Comparison of ENCODE assay signal across 12 mouse cellular contexts in genomic region chr12:20230893-20231235, GRCm38 (mm10).
DNase-seq lines count a peak whose midpoint lies in the region; ATAC-seq lines count a peak whose summit lies in the region.
"Had no signal": no experiment of that assay in that cellular context is flagged by ENCODE, and none has a peak within 500 bp of the region (broad histone marks: within the 10 kb centered on the region; RNA-seq: fewer than 3 reads in every experiment).

No protein-coding gene starts in this region.

- ATAC-seq in hindbrain, embryonic 16.5 days: no peak

- no peak overlapping the region for H3K9ac ChIP-seq in hindbrain, embryonic 16.5 days (ENCODE audit: low read depth, low read length)
- H3K9ac ChIP-seq: limb, embryonic 15.5 days had no signal

- WGBS in hindbrain, embryonic 10.5 days: 67% methylated on average over 8 of the region's 8 CpGs
- WGBS in hindbrain, embryonic 16.5 days: 70% methylated on average over 8 of the region's 8 CpGs

- peaks cover 43% of the 10 kb centered on the region for H3K27me3 ChIP-seq in hindbrain, embryonic 10.5 days (ENCODE audit: insufficient read depth, poor library complexity, severe bottlenecking)
- 0 out of 2 replicates have a peak, but pooled peaks cover 3% of the 10 kb centered on the region for H3K27me3 ChIP-seq in hindbrain, embryonic 16.5 days (replicated peaks; ENCODE audit: control insufficient read depth, insufficient read depth, low read length)

- no peaks in the 10 kb centered on the region for H3K4me1 ChIP-seq in hindbrain, embryonic 10.5 days (replicated peaks)
- no peaks in the 10 kb centered on the region for H3K4me1 ChIP-seq in hindbrain, embryonic 16.5 days (ENCODE audit: control insufficient read depth, insufficient read depth, low read depth, low read length)
- H3K4me1 ChIP-seq: limb, embryonic 15.5 days had no signal

- no peak overlapping the region for H3K27ac ChIP-seq in hindbrain, embryonic 10.5 days
- no peak overlapping the region for H3K27ac ChIP-seq in hindbrain, embryonic 16.5 days (ENCODE audit: low read depth, low read length)
- H3K27ac ChIP-seq: limb, embryonic 15.5 days had no signal

- peak; percentile 7 for DNase-seq in hindbrain, embryonic 10.5 days (ENCODE audit: low spot score)
- DNase-seq in spleen, postnatal 4 days (ENCODE audit: low spot score in 2 of 2): peak; percentile 20 to 69
- no peak for DNase-seq in spleen, adult 12 weeks (ENCODE audit: low spot score)
- DNase-seq in embryo, embryonic 10.5 days (ENCODE audit: low spot score): peak; percentile 9
- peak; percentile 15 for DNase-seq in skeletal muscle tissue, adult 2 months (ENCODE audit: low read depth, low spot score)
- DNase-seq in ovary, postnatal 14 days (ENCODE audit: low spot score): no peak
- no peak for DNase-seq in left cerebral cortex, adult 8-10 months (ENCODE audit: low spot score in 2 of 2)
- DNase-seq: adrenal gland, postnatal 14 days; cerebellum, adult 8-10 months; kidney, postnatal 14 days had no signal

- no peak overlapping the region for H3K4me2 ChIP-seq in hindbrain, embryonic 16.5 days (ENCODE audit: low read length)
- H3K4me2 ChIP-seq: limb, embryonic 15.5 days had no signal

- peaks cover 87% of the 10 kb centered on the region for H3K9me3 ChIP-seq in hindbrain, embryonic 10.5 days
- H3K9me3 ChIP-seq in hindbrain, embryonic 16.5 days (ENCODE audit: control insufficient read depth, low read length): peaks cover 75% of the 10 kb centered on the region

- H3K36me3 ChIP-seq in hindbrain, embryonic 10.5 days: peaks cover 50% of the 10 kb centered on the region
- H3K36me3 ChIP-seq in hindbrain, embryonic 16.5 days (ENCODE audit: control insufficient read depth, insufficient read depth, low read length): peaks cover 10% of the 10 kb centered on the region

- H3K4me3 ChIP-seq in hindbrain, embryonic 10.5 days: no peak overlapping the region
- H3K4me3 ChIP-seq in hindbrain, embryonic 16.5 days (ENCODE audit: low read length): no peak overlapping the region
- H3K4me3 ChIP-seq: limb, embryonic 15.5 days had no signal

Comparison
In these comparisons a context has a peak if more than half of its experiments do, and no peak if none do; other contexts are left out.
1. DNase-seq: peak in hindbrain, embryonic 10.5 days (single experiment), spleen, postnatal 4 days (2 of 2), embryo, embryonic 10.5 days (single experiment) and skeletal muscle tissue, adult 2 months (single experiment); none in spleen, adult 12 weeks (single experiment), ovary, postnatal 14 days (single experiment) and left cerebral cortex, adult 8-10 months (0 of 2).